Mouse (Mus musculus): Measurements from ENCODE around the gene Bola3. TPM values are rescaled to one million over a fixed set of nuclear protein-coding genes. Genes with fewer than 3 reads are reported as not detected.

The Bola3 gene
- polyA plus RNA-seq, 1 experiment, result 13.6 TPM

- no peak for DNase-seq
- 93% methylated on average over 7 of the region's 7 CpGs for WGBS
- Histone ChIP-seq H3K4me3 (ENCODE audit: control insufficient read depth, insufficient read depth, low read length) (no peak overlapping the region), H3K27me3 (ENCODE audit: control insufficient read depth, insufficient read depth, low read length) (no peaks in the 10 kb centered on the region), H3K36me3 (ENCODE audit: control insufficient read depth, insufficient read depth, low read length) (peaks cover 4% of the 10 kb centered on the region; the same call in 1 of the 2 replicates), H3K4me1 (replicated peaks; ENCODE audit: control insufficient read depth, insufficient read depth, low read length) (peaks cover 12% of the 10 kb centered on the region), H3K27ac (ENCODE audit: control insufficient read depth, insufficient read depth, low read length) (no peak overlapping the region)
- no peak for TF ChIP-seq POLR2A (IDR thresholded peaks at IDR 0.05; ENCODE audit: control insufficient read depth, extremely low read depth, insufficient read depth, low read length, poor library complexity)
- no peak for TF ChIP-seq CTCF (IDR thresholded peaks at IDR 0.05; ENCODE audit: borderline replicate concordance, control insufficient read depth, extremely low read depth, insufficient read depth, low read length, poor library complexity)
These were observed 2.7 kb downstream of the Bola3 start for GRCm38 (mm10) chr6:83351490-83352160.

DNA sequence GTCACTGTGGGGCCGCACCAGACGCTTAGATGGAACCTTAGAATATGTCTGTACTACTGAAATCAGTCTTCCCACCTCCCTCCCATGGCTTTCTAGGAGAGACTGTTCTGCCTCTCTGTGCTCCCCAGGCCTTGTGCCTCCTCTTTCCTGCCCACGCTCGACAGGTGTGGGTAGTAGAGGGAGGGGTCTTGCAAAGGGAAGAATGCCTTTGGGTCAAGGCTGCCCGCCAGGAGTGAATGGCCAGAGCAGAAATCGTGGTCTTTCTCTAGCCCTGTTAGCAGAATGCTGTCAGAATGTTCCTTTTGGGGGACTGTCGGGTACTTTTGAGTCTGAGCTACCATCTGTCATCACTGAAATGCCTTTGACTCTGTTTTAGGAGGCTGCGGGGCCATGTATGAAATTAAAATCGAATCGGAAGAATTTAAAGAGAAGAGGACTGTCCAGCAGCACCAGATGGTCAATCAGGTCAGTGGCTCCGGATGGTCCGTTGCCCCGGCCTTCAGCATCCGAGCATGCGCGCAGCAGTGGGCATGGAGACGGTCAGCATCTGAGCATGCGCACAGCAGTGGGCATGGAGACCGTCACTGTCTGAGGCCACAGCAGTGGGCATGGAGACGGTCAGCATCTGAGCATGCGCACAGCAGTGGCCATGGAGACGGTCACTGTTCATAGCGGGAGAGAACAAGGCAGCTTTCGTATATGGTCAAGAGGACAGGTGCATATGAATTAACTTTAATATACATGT, 3.9 kb downstream of the Bola3 start:
- H3K4me3 ChIP-seq (ENCODE audit: control insufficient read depth, insufficient read depth, low read length), result no peak overlapping the region
- no peak for TF ChIP-seq POLR2A (IDR thresholded peaks at IDR 0.05; ENCODE audit: control insufficient read depth, extremely low read depth, insufficient read depth, low read length, poor library complexity)
- no peak for TF ChIP-seq CTCF (IDR thresholded peaks at IDR 0.05; ENCODE audit: borderline replicate concordance, control insufficient read depth, extremely low read depth, insufficient read depth, low read length, poor library complexity)
- 96% methylated on average over 24 of the region's 24 CpGs for WGBS

DNA sequence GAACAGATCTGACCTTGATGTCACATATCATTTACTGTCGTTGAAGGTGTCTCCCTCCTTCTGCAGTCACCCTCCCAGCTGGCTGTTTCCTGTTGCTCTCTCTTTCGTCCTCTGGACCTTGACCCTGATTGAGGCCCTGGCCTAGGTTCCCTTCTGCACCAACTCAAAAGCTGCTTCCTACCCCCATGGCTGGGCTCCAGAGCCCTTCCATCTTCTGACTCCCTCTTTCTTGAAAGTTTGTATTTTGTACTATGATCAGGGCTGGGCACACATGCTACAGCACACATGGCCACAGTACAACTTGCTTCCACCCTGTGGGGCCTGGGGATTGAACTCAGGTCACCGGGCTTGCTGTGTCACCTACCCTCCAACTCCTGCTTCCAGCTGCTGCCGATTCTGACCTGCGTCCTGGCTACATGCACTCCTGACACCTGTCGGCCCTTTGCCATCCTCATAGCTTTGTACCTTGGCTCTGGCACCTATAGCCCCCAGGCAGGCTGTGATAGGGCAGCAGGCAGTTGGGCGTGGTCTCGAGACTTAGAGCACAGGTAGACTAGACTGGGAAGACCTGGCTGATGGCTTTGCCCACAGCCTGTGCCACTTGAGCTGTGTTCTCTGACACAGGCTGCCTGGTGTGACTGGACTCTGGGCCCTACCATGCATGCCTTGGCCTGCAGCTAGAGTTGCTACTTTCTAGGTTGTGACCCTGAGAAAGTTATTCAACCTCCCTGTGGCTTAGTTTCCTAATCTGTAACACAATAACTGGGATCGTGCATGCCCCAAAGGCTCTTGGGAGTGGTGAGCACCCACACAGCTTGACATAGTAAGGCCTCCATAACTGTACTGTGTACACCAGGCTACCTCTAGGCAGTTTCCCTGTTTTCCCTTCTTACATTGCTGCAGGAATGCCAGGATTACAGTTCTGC, 6.2 kb downstream of the Bola3 start:
- H3K4me1 ChIP-seq (replicated peaks; ENCODE audit: control insufficient read depth, insufficient read depth, low read length), result peaks cover 3% of the 10 kb centered on the region
- no peak for TF ChIP-seq POLR2A (IDR thresholded peaks at IDR 0.05; ENCODE audit: control insufficient read depth, extremely low read depth, insufficient read depth, low read length, poor library complexity)
- TF ChIP-seq CTCF (IDR thresholded peaks at IDR 0.05; ENCODE audit: borderline replicate concordance, control insufficient read depth, extremely low read depth, insufficient read depth, low read length, poor library complexity), result no peak
- no peaks in the 10 kb centered on the region for H3K36me3 ChIP-seq (ENCODE audit: control insufficient read depth, insufficient read depth, low read length)
- WGBS, result 95% methylated on average over 9 of the region's 9 CpGs
- DNase-seq, result no peak
- no peak overlapping the region for H3K4me3 ChIP-seq (ENCODE audit: control insufficient read depth, insufficient read depth, low read length)
- no peak overlapping the region for H3K27ac ChIP-seq (ENCODE audit: control insufficient read depth, insufficient read depth, low read length)
- H3K27me3 ChIP-seq (ENCODE audit: control insufficient read depth, insufficient read depth, low read length), result no peaks in the 10 kb centered on the region

More for the DNA sequence above, 3.9 kb downstream of the Bola3 start:
- DNase-seq, result no peak
- no peak overlapping the region for H3K27ac ChIP-seq (ENCODE audit: control insufficient read depth, insufficient read depth, low read length)
- H3K36me3 ChIP-seq (ENCODE audit: control insufficient read depth, insufficient read depth, low read length), result no peaks in the 10 kb centered on the region
- H3K27me3 ChIP-seq (ENCODE audit: control insufficient read depth, insufficient read depth, low read length), result no peaks in the 10 kb centered on the region
- H3K4me1 ChIP-seq (replicated peaks; ENCODE audit: control insufficient read depth, insufficient read depth, low read length), result peaks cover 12% of the 10 kb centered on the region

GRCm38 (mm10) chr6:83356569-83357138, 7.7 kb downstream of the Bola3 start:
- DNase-seq, result peak; percentile 86
- no peak overlapping the region for H3K4me3 ChIP-seq (ENCODE audit: control insufficient read depth, insufficient read depth, low read length)
- H3K4me1 ChIP-seq (replicated peaks; ENCODE audit: control insufficient read depth, insufficient read depth, low read length), result no peaks in the 10 kb centered on the region
- TF ChIP-seq CTCF (IDR thresholded peaks at IDR 0.05; ENCODE audit: borderline replicate concordance, control insufficient read depth, extremely low read depth, insufficient read depth, low read length, poor library complexity) (peak; percentile 89), POLR2A (IDR thresholded peaks at IDR 0.05; ENCODE audit: control insufficient read depth, extremely low read depth, insufficient read depth, low read length, poor library complexity) (no peak)
- 37% methylated on average over 7 of the region's 7 CpGs for WGBS
- H3K27me3 ChIP-seq (ENCODE audit: control insufficient read depth, insufficient read depth, low read length), result no peaks in the 10 kb centered on the region
- no peaks in the 10 kb centered on the region for H3K36me3 ChIP-seq (ENCODE audit: control insufficient read depth, insufficient read depth, low read length)
- H3K27ac ChIP-seq (ENCODE audit: control insufficient read depth, insufficient read depth, low read length), result no peak overlapping the region

GRCm38 (mm10) chr6:83357436-83357835, 8.5 kb downstream of the Bola3 start:
- WGBS, result 93% methylated on average over 10 of the region's 10 CpGs
- Histone ChIP-seq H3K4me3 (ENCODE audit: control insufficient read depth, insufficient read depth, low read length) (no peak overlapping the region), H3K27ac (ENCODE audit: control insufficient read depth, insufficient read depth, low read length) (no peak overlapping the region), H3K4me1 (replicated peaks; ENCODE audit: control insufficient read depth, insufficient read depth, low read length) (no peaks in the 10 kb centered on the region), H3K27me3 (ENCODE audit: control insufficient read depth, insufficient read depth, low read length) (no peaks in the 10 kb centered on the region), H3K36me3 (ENCODE audit: control insufficient read depth, insufficient read depth, low read length) (no peaks in the 10 kb centered on the region)
- no peak for DNase-seq
- TF ChIP-seq POLR2A (IDR thresholded peaks at IDR 0.05; ENCODE audit: control insufficient read depth, extremely low read depth, insufficient read depth, low read length, poor library complexity) (no peak), CTCF (IDR thresholded peaks at IDR 0.05; ENCODE audit: borderline replicate concordance, control insufficient read depth, extremely low read depth, insufficient read depth, low read length, poor library complexity) (no peak)

Measured in thymus, adult 2 months (tissue).